Mouse (Mus musculus): ENCODE data around the gene Zbtb8b. TPM values are rescaled to one million over a fixed set of nuclear protein-coding genes. Genes with fewer than 3 reads are reported as not detected.

Gene Zbtb8b
- polyA plus RNA-seq, 1 experiment from 2014 or later = 2.4 TPM

- DNase-seq (ENCODE audit: low spot score) = no peak
- Histone ChIP-seq H3K9me3 (no peaks in the 10 kb centered on the region), H3K36me3 (replicated peaks) (no peaks in the 10 kb centered on the region), H3K27ac (replicated peaks) (no peak overlapping the region), H3K27me3 (replicated peaks; ENCODE audit: low read depth, poor library complexity, severe bottlenecking) (no peaks in the 10 kb centered on the region), H3K4me1 (no peaks in the 10 kb centered on the region), H3K4me3 (no peak overlapping the region)
- 78% methylated on average over 4 of the region's 4 CpGs for WGBS
Observed at GRCm38 (mm10) chr4:129399813-129400212, 40.8 kb downstream of the Zbtb8b start.

- Histone ChIP-seq H3K27me3 (replicated peaks; ENCODE audit: low read depth, poor library complexity, severe bottlenecking) (no peaks in the 10 kb centered on the region), H3K4me1 (peaks cover 12% of the 10 kb centered on the region; the same call in 1 of the 2 replicates), H3K36me3 (replicated peaks) (no peaks in the 10 kb centered on the region), H3K4me3 (no peak overlapping the region), H3K9me3 (no peaks in the 10 kb centered on the region), H3K27ac (replicated peaks) (no peak overlapping the region)
- DNase-seq (ENCODE audit: low spot score) = no peak
- WGBS = 87% methylated on average over 3 of the region's 3 CpGs
Observed at GRCm38 (mm10) chr4:129396960-129397359, 43.7 kb downstream of the Zbtb8b start.

- Histone ChIP-seq H3K4me3 (no peak overlapping the region), H3K36me3 (replicated peaks) (no peaks in the 10 kb centered on the region), H3K4me1 (peaks cover 12% of the 10 kb centered on the region; the same call in 1 of the 2 replicates), H3K27ac (replicated peaks) (no peak overlapping the region), H3K9me3 (no peaks in the 10 kb centered on the region), H3K27me3 (replicated peaks; ENCODE audit: low read depth, poor library complexity, severe bottlenecking) (no peaks in the 10 kb centered on the region)
- no peak for DNase-seq (ENCODE audit: low spot score)
- WGBS = 53% methylated on average over 12 of the region's 12 CpGs
Observed at GRCm38 (mm10) chr4:129394089-129394870, 46.4 kb downstream of the Zbtb8b start.

- Histone ChIP-seq H3K27ac (replicated peaks) (no peak overlapping the region), H3K4me1 (peaks cover 12% of the 10 kb centered on the region; the same call in 1 of the 2 replicates), H3K27me3 (replicated peaks; ENCODE audit: low read depth, poor library complexity, severe bottlenecking) (no peaks in the 10 kb centered on the region), H3K4me3 (no peak overlapping the region), H3K9me3 (no peaks in the 10 kb centered on the region), H3K36me3 (replicated peaks) (no peaks in the 10 kb centered on the region)
- WGBS = 87% methylated on average over 7 of the region's 7 CpGs
- no peak for DNase-seq (ENCODE audit: low spot score)
Observed at GRCm38 (mm10) chr4:129390936-129391557, 49.6 kb downstream of the Zbtb8b start.

DNA sequence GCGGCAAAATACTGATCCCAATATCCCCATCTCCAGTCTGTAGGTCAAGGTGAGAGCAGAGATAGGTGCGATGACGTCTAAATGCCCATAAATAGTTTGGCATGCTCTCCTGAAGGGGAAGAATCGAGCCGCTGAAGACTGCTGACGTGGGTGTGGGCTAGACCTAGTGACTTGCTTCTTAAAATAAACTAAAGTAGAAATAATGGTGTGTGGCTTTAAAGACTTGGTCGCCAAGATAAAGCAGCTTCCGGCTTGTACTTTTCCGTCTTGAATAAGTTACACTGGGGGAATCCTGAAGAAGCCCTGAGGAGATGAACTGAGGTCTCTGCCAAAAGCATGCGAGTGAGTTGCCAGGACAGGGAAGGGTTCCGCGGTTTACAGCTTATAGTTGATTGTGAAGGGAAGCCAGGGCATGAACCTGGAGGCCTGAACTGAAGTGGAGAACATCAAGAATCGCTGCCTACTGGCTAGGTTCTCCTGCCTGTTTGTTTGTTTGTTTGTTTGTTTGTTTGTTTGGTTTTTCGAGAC is 50.4 kb downstream of the Zbtb8b start:
- 89% methylated on average over 14 of the region's 14 CpGs for WGBS
- peaks cover 12% of the 10 kb centered on the region; the same call in 1 of the 2 replicates for H3K4me1 ChIP-seq

GRCm38 (mm10) chr4:129388404-129388803 is 52.2 kb downstream of the Zbtb8b start:
- no peak overlapping the region for H3K4me3 ChIP-seq
- H3K27me3 ChIP-seq (replicated peaks; ENCODE audit: low read depth, poor library complexity, severe bottlenecking) = no peaks in the 10 kb centered on the region
- no peak overlapping the region; the same call in 1 of the 2 replicates for H3K27ac ChIP-seq (replicated peaks)
- no peak for DNase-seq (ENCODE audit: low spot score)
- WGBS = 71% methylated on average over 5 of the region's 5 CpGs
- H3K9me3 ChIP-seq = no peaks in the 10 kb centered on the region
- peaks cover 4% of the 10 kb centered on the region; the same call in 1 of the 2 replicates for H3K4me1 ChIP-seq
- H3K36me3 ChIP-seq (replicated peaks) = no peaks in the 10 kb centered on the region

More for the DNA sequence above, 50.4 kb downstream of the Zbtb8b start:
- no peak overlapping the region for H3K4me3 ChIP-seq
- DNase-seq (ENCODE audit: low spot score) = no peak
- no peak overlapping the region for H3K27ac ChIP-seq (replicated peaks)
- H3K9me3 ChIP-seq = no peaks in the 10 kb centered on the region
- no peaks in the 10 kb centered on the region for H3K27me3 ChIP-seq (replicated peaks; ENCODE audit: low read depth, poor library complexity, severe bottlenecking)
- no peaks in the 10 kb centered on the region for H3K36me3 ChIP-seq (replicated peaks)

GRCm38 (mm10) chr4:129386989-129387388 is 53.7 kb downstream of the Zbtb8b start:
- no peak overlapping the region for H3K4me3 ChIP-seq
- no peak for DNase-seq (ENCODE audit: low spot score)
- no peaks in the 10 kb centered on the region for H3K36me3 ChIP-seq (replicated peaks)
- no peak overlapping the region for H3K27ac ChIP-seq (replicated peaks)
- 86% methylated on average over 2 of the region's 2 CpGs for WGBS
- peaks cover under 1% of the 10 kb centered on the region; the same call in 1 of the 2 replicates for H3K4me1 ChIP-seq
- H3K27me3 ChIP-seq (replicated peaks; ENCODE audit: low read depth, poor library complexity, severe bottlenecking) = no peaks in the 10 kb centered on the region
- H3K9me3 ChIP-seq = peaks cover 2% of the 10 kb centered on the region; the same call in 1 of the 2 replicates

DNA sequence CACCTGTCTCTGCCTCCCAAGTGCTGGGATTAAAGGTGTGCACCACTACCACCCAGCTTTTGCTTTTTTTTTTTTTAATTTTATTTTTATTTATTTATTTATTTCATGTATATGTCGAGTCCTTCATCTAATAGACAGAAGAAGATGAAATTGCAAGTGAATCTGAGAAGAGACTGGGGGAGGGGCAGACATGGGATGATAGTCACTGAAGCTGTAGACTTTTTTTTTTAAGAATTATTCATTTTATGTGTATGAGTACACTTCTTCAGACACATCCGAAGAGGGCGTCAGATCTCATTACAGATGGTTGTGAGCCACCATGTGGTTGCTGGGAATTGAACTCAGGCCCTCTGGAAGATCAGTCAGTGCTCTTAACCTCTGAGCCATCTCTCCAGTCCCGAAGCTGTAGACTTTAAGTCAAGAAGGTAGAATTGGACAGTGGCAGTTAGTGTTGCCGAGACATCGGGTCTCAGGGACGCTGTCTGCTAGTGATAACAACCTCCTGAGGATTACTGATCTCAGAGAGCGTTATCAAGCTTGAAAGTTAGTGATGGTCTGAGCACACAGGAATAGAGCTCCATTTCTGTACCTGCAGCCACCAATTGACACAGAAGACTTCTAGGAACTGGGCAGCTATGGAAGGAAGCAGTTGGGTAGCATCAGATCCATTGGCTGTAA is 54.2 kb downstream of the Zbtb8b start:
- 91% methylated on average over 8 of the region's 8 CpGs for WGBS
- DNase-seq (ENCODE audit: low spot score) = no peak
- H3K27me3 ChIP-seq (replicated peaks; ENCODE audit: low read depth, poor library complexity, severe bottlenecking) = no peaks in the 10 kb centered on the region
- peaks cover 5% of the 10 kb centered on the region; the same call in 1 of the 2 replicates for H3K9me3 ChIP-seq
- H3K27ac ChIP-seq (replicated peaks) = no peak overlapping the region
- no peaks in the 10 kb centered on the region for H3K4me1 ChIP-seq
- no peaks in the 10 kb centered on the region for H3K36me3 ChIP-seq (replicated peaks)
- H3K4me3 ChIP-seq = no peak overlapping the region

GRCm38 (mm10) chr4:129385685-129386084 is 55.0 kb downstream of the Zbtb8b start:
- DNase-seq (ENCODE audit: low spot score) = no peak
- H3K4me1 ChIP-seq = no peaks in the 10 kb centered on the region
- peaks cover 5% of the 10 kb centered on the region; the same call in 1 of the 2 replicates for H3K9me3 ChIP-seq
- no peak overlapping the region for H3K4me3 ChIP-seq
- H3K27me3 ChIP-seq (replicated peaks; ENCODE audit: low read depth, poor library complexity, severe bottlenecking) = no peaks in the 10 kb centered on the region
- WGBS = 92% methylated on average over 11 of the region's 11 CpGs
- H3K36me3 ChIP-seq (replicated peaks) = no peaks in the 10 kb centered on the region
- H3K27ac ChIP-seq (replicated peaks) = no peak overlapping the region

DNA sequence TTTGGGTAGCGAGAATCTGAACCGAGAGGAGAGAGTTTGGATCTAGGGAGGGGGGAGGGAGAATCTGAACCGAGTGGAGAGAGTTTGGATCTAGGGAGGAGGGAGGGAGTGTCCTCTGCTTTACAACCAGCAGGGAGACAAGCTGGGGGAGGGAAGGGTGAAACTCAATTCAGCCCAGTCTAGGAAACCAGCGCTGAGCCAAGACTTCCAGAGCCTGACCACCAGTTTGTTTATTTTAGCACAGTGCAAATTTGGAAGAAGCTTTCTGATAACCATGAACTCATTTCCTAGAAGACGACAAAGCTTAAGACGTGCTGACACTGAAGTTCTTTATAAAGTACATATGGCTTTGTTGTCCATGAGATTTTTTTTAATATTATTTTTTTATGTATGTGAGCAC is 56.2 kb downstream of the Zbtb8b start:
- 42% methylated on average over 6 of the region's 6 CpGs for WGBS
- Histone ChIP-seq H3K4me1 (no peaks in the 10 kb centered on the region), H3K27ac (replicated peaks) (no peak overlapping the region), H3K4me3 (no peak overlapping the region), H3K27me3 (replicated peaks; ENCODE audit: low read depth, poor library complexity, severe bottlenecking) (peaks cover 11% of the 10 kb centered on the region), H3K36me3 (replicated peaks) (no peaks in the 10 kb centered on the region), H3K9me3 (peaks cover 5% of the 10 kb centered on the region; the same call in 1 of the 2 replicates)
- no peak for DNase-seq (ENCODE audit: low spot score)

GRCm38 (mm10) chr4:129383586-129383985 is 57.1 kb downstream of the Zbtb8b start:
- H3K9me3 ChIP-seq = peaks cover 5% of the 10 kb centered on the region; the same call in 1 of the 2 replicates
- WGBS = 91% methylated on average over 3 of the region's 3 CpGs
- no peaks in the 10 kb centered on the region for H3K36me3 ChIP-seq (replicated peaks)
- no peak overlapping the region for H3K4me3 ChIP-seq
- H3K4me1 ChIP-seq = no peaks in the 10 kb centered on the region
- DNase-seq (ENCODE audit: low spot score) = no peak
- no peak overlapping the region for H3K27ac ChIP-seq (replicated peaks)
- peaks cover 19% of the 10 kb centered on the region for H3K27me3 ChIP-seq (replicated peaks; ENCODE audit: low read depth, poor library complexity, severe bottlenecking)

- WGBS = 92% methylated on average over 2 of the region's 2 CpGs
- no peak overlapping the region for H3K27ac ChIP-seq (replicated peaks)
- H3K27me3 ChIP-seq (replicated peaks; ENCODE audit: low read depth, poor library complexity, severe bottlenecking) = peaks cover 30% of the 10 kb centered on the region
- no peak overlapping the region for H3K4me3 ChIP-seq
- no peak for DNase-seq (ENCODE audit: low spot score)
- H3K4me1 ChIP-seq = peaks cover 5% of the 10 kb centered on the region; the same call in 1 of the 2 replicates
- peaks cover 5% of the 10 kb centered on the region; the same call in 1 of the 2 replicates for H3K9me3 ChIP-seq
- no peaks in the 10 kb centered on the region for H3K36me3 ChIP-seq (replicated peaks)
Observed at GRCm38 (mm10) chr4:129382488-129382887, 58.2 kb downstream of the Zbtb8b start.

All from embryonic facial prominence, embryonic 10.5 days (tissue).